Mouse (Mus musculus) megakaryocyte, embryonic 14.5 days (primary cell): ENCODE data around the gene Zbtb18.

Experiments
- FLI1 ChIP-seq: IDR thresholded peaks from 2 replicates; pipeline ENCODE4 v1.6.1; 2012; ENCODE audit warnings: low read length, inconsistent platforms, mixed read lengths
- GATA1 ChIP-seq: IDR thresholded peaks from 3 replicates; pipeline ENCODE4 v1.6.1; 2012; ENCODE audit warnings: mixed read lengths, low read length, inconsistent platforms, borderline replicate concordance

DNA sequence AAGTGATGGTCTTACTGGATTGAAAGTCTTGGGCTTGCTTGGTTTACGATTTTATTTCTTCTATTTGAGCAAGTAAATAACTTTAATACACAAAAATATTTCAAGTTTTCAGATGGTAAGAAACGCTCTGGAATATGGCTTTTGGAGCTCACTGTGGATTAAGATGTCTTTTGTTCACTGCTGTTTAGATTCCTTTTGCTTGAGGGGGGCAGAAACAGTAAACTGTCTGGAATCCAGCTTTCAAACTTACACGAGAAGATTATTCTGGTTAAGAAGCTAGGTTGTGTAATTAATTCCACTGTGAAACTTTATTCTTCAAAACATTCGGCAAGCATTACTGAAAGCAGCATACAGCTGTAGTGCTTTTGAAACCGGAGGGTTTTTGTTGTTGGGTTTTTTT, 2.8 kb downstream of the Zbtb18 start:
- TF ChIP-seq GATA1 (no peak), FLI1 (no peak)
